Mouse (Mus musculus): ENCODE data around the gene Lrrtm1. TPM values are rescaled to one million over a fixed set of nuclear protein-coding genes. Genes with fewer than 3 reads are reported as not detected.

The Lrrtm1 gene
- total and polyA plus RNA-seq, 3 experiments = not detected

DNA sequence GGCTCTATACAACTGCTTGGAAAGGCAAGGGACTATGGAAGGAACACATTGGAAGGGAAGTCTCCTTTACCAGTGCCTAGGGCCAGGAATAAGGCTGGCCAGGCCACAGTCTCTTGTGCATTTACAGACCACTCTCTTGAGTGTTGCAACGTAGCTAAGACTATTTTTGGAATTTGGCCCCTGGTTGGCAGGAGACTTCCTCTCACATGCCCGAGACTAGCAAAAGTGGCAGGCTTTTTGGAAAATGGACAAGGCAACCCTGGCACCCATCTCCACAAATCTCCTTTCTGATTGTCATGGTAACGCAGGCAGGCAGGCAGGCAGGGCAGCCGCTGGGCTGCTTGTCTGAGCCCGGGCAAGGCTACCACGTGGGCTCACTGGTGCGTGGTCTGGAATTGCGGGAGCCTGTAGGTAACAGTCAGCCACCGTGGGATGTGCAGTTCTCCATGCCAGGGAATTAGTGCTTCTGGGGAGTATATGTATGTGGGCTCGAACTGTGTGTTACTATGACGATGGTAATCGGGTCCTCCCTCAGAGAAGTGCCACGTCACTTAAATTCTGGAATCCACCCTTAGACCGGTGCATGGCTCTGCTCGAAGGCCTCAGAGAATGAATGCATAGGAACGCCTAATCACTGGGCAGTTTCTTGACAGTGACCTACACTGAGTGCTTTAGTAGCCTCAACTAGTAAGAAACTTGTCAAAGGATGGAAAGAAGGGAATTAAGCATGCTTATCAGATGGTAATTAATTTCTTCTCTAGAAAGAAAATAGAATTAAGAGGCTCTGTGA is 19.4 kb upstream of the Lrrtm1 start:
- H3K27me3 ChIP-seq (ENCODE audit: control insufficient read depth in 1 of 2, insufficient read depth in 2 of 2, low read length in 2 of 2) = no peaks in the 10 kb centered on the region
- TF ChIP-seq TBP (IDR thresholded peaks at IDR 0.05; ENCODE audit: low read depth, low read length) (no peak), CTCF (IDR thresholded peaks at IDR 0.05 in 2 of 3, conservative IDR thresholded peaks at IDR 0.05 in 1 of 3; ENCODE audit: control insufficient read depth in 1 of 3, insufficient read depth in 1 of 3, low read depth in 2 of 3, low read length in 3 of 3, poor library complexity in 1 of 3, severe bottlenecking in 1 of 3) (no peak), ZNF384 (IDR thresholded peaks at IDR 0.05; ENCODE audit: low read depth, low read length) (no peak), GATA1 (IDR thresholded peaks at IDR 0.05; ENCODE audit: low read depth, low read length) (no peak), SMC3 (IDR thresholded peaks at IDR 0.05; ENCODE audit: low read depth, low read length) (no peak), TAL1 (IDR thresholded peaks at IDR 0.05; ENCODE audit: low read length) (no peak), MYC (IDR thresholded peaks at IDR 0.05; ENCODE audit: low read depth, low read length) (no peak)
- no peak overlapping the region for H3K27ac ChIP-seq (ENCODE audit: control insufficient read depth, low read depth, low read length)
- DNase-seq (ENCODE audit: low read depth, low spot score) = no peak
- no peaks in the 10 kb centered on the region for H3K36me3 ChIP-seq (ENCODE audit: control insufficient read depth in 1 of 2, insufficient read depth in 2 of 2, low read length in 2 of 2)
- no peaks in the 10 kb centered on the region for H3K4me1 ChIP-seq (ENCODE audit: control insufficient read depth in 1 of 2, insufficient read depth in 2 of 2, low read length in 2 of 2)
- no peaks in the 10 kb centered on the region for H3K79me2 ChIP-seq (ENCODE audit: control insufficient read depth, insufficient read depth, low read length, poor library complexity)
- H3K9me3 ChIP-seq (replicated peaks; ENCODE audit: insufficient read depth, low read length) = no peaks in the 10 kb centered on the region
- H3K9ac ChIP-seq (ENCODE audit: control insufficient read depth, low read depth, low read length, poor library complexity, severe bottlenecking) = no peak overlapping the region
- H3K4me3 ChIP-seq (ENCODE audit: control insufficient read depth in 1 of 2, insufficient read depth in 1 of 2, low read depth in 2 of 2, low read length in 2 of 2) = no peak overlapping the region

DNA sequence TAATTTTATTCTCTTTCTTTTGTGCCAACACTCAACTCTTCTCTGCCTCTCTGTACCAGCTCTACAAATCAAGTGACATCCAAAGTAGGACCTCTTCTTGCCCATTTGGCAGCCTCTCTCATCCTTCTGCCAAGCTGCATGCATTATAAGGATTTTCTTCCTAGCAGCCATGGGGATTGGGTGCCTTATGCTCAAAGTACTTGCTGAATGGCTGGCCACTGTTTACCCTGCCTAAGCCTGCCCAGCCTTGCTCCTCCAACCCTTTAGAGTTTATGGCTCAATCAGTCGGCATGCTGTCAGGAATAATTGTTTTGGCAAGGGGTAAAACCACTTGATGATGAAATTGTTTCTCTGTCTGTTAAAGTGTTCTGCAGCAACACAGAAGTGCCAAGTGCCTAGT is 2.1 kb upstream of the Lrrtm1 start:
- Histone ChIP-seq H3K36me3 (ENCODE audit: control insufficient read depth in 1 of 2, insufficient read depth in 2 of 2, low read length in 2 of 2) (no peaks in the 10 kb centered on the region), H3K27me3 (ENCODE audit: control insufficient read depth in 1 of 2, insufficient read depth in 2 of 2, low read length in 2 of 2) (no peaks in the 10 kb centered on the region), H3K9ac (ENCODE audit: control insufficient read depth, low read depth, low read length, poor library complexity, severe bottlenecking) (no peak overlapping the region), H3K27ac (ENCODE audit: control insufficient read depth, low read depth, low read length) (no peak overlapping the region), H3K4me3 (ENCODE audit: control insufficient read depth in 1 of 2, insufficient read depth in 1 of 2, low read depth in 2 of 2, low read length in 2 of 2) (no peak overlapping the region), H3K79me2 (ENCODE audit: control insufficient read depth, insufficient read depth, low read length, poor library complexity) (no peaks in the 10 kb centered on the region), H3K4me1 (ENCODE audit: control insufficient read depth in 1 of 2, insufficient read depth in 2 of 2, low read length in 2 of 2) (no peaks in the 10 kb centered on the region), H3K9me3 (replicated peaks; ENCODE audit: insufficient read depth, low read length) (no peaks in the 10 kb centered on the region)
- no peak for DNase-seq (ENCODE audit: low read depth, low spot score)
- TF ChIP-seq USF2 (IDR thresholded peaks at IDR 0.05; ENCODE audit: borderline replicate concordance in 1 of 2, insufficient read depth in 1 of 2, low read depth in 1 of 2, low read length in 2 of 2) (no peak), POLR2AphosphoS2 (IDR thresholded peaks at IDR 0.05; ENCODE audit: low read length) (no peak), ZC3H11A (IDR thresholded peaks at IDR 0.05; ENCODE audit: low read depth, low read length) (no peak), NELFE (IDR thresholded peaks at IDR 0.05; ENCODE audit: low read depth, low read length) (no peak), MXI1 (IDR thresholded peaks at IDR 0.05; ENCODE audit: low read depth, low read length) (no peak), ETS1 (IDR thresholded peaks at IDR 0.05; ENCODE audit: low read depth, low read length) (no peak), RAD21 (IDR thresholded peaks at IDR 0.05; ENCODE audit: low read depth, low read length) (no peak)

Data from MEL (cell line).